In genomic region chr16:72979407-72980219, GRCm38 (mm10) we compare ENCODE assay signal across 9 mouse cellular contexts.
DNase-seq lines count a peak whose midpoint lies in the region; ATAC-seq and TF ChIP-seq lines count a peak whose summit lies in the region.
"Had no signal": no experiment of that assay in that cellular context is flagged by ENCODE, and none has a peak within 500 bp of the region (broad histone marks: within the 10 kb centered on the region; RNA-seq: fewer than 3 reads in every experiment).

No protein-coding gene starts in this region.

- WGBS in embryonic facial prominence, embryonic 10.5 days: 34% methylated on average over 8 of the region's 8 CpGs
- 24% methylated on average over 8 of the region's 8 CpGs for WGBS in heart, postnatal 0 days
- WGBS in liver, postnatal 0 days (ENCODE audit: insufficient replicate concordance): 28% methylated on average over 8 of the region's 8 CpGs
- 28% methylated on average over 8 of the region's 8 CpGs for WGBS in neural tube, embryonic 15.5 days

- H3K9me3 ChIP-seq in ES-Bruce4 (replicated peaks; ENCODE audit: control insufficient read depth, insufficient read depth, low read length, poor library complexity, severe bottlenecking): no peaks in the 10 kb centered on the region
- no peaks in the 10 kb centered on the region for H3K9me3 ChIP-seq in embryonic facial prominence, embryonic 10.5 days
- H3K9me3 ChIP-seq in heart, postnatal 0 days (replicated peaks; ENCODE audit: control insufficient read depth, low read length): no peaks in the 10 kb centered on the region
- no peaks in the 10 kb centered on the region for H3K9me3 ChIP-seq in liver, postnatal 0 days (ENCODE audit: low read length)
- no peaks in the 10 kb centered on the region for H3K9me3 ChIP-seq in neural tube, embryonic 15.5 days (replicated peaks)
- H3K9me3 ChIP-seq: embryonic facial prominence, embryonic 15.5 days had no signal

- TF ChIP-seq POLR2A in ES-Bruce4 (IDR thresholded peaks at IDR 0.05; ENCODE audit: insufficient read depth, low read length): no peak

- TF ChIP-seq CTCF in ES-Bruce4 (IDR thresholded peaks at IDR 0.05; ENCODE audit: low read depth, low read length): peak; percentile 36
- TF ChIP-seq CTCF in heart, postnatal 0 days (IDR thresholded peaks at IDR 0.05; ENCODE audit: low read depth): peak; percentile 83
- peak; percentile 80 for TF ChIP-seq CTCF in liver, postnatal 0 days (IDR thresholded peaks at IDR 0.05; ENCODE audit: low read depth)

- no peak overlapping the region for H3K9ac ChIP-seq in ES-Bruce4 (ENCODE audit: low read depth, poor library complexity, severe bottlenecking)
- no peak overlapping the region for H3K9ac ChIP-seq in heart, postnatal 0 days (replicated peaks; ENCODE audit: low read depth, low read length)
- no peak overlapping the region for H3K9ac ChIP-seq in liver, postnatal 0 days (replicated peaks)
- H3K9ac ChIP-seq in neural tube, embryonic 15.5 days (replicated peaks): no peak overlapping the region
- H3K9ac ChIP-seq: embryonic facial prominence, embryonic 15.5 days had no signal

- H3K27ac ChIP-seq in ES-Bruce4 (ENCODE audit: insufficient read depth, low read length): no peak overlapping the region
- no peak overlapping the region for H3K27ac ChIP-seq in embryonic facial prominence, embryonic 10.5 days (replicated peaks)
- no peak overlapping the region for H3K27ac ChIP-seq in heart, postnatal 0 days (ENCODE audit: low read depth)
- no peak overlapping the region for H3K27ac ChIP-seq in liver, postnatal 0 days (ENCODE audit: low read depth)
- H3K27ac ChIP-seq in neural tube, embryonic 15.5 days (replicated peaks): no peak overlapping the region
- H3K27ac ChIP-seq: embryonic facial prominence, embryonic 15.5 days had no signal

- peak; percentile 71 for DNase-seq in adrenal gland, postnatal 25 days
- DNase-seq in embryonic facial prominence, embryonic 10.5 days (ENCODE audit: low spot score): peak; percentile 81
- DNase-seq in heart, postnatal 0 days (ENCODE audit: low spot score): peak; percentile 61
- DNase-seq in kidney, postnatal 25 days: peak; percentile 59 to 74
- peak; percentile 73 for DNase-seq in liver, postnatal 0 days
- DNase-seq in urinary bladder, postnatal 25 days (ENCODE audit: low spot score): peak; percentile 71

- H3K27me3 ChIP-seq in ES-Bruce4 (ENCODE audit: control insufficient read depth, insufficient read depth, low read length, poor library complexity, severe bottlenecking): no peaks in the 10 kb centered on the region
- H3K27me3 ChIP-seq in embryonic facial prominence, embryonic 10.5 days (replicated peaks; ENCODE audit: low read depth, poor library complexity, severe bottlenecking): no peaks in the 10 kb centered on the region
- H3K27me3 ChIP-seq in heart, postnatal 0 days (ENCODE audit: control insufficient read depth, insufficient read depth, low read length): no peaks in the 10 kb centered on the region
- no peaks in the 10 kb centered on the region for H3K27me3 ChIP-seq in liver, postnatal 0 days (ENCODE audit: insufficient read depth, low read length)
- no peaks in the 10 kb centered on the region for H3K27me3 ChIP-seq in neural tube, embryonic 15.5 days (replicated peaks)
- H3K27me3 ChIP-seq: embryonic facial prominence, embryonic 15.5 days had no signal

- no peak overlapping the region for H3K4me3 ChIP-seq in ES-Bruce4 (ENCODE audit: low read depth, low read length)
- H3K4me3 ChIP-seq in embryonic facial prominence, embryonic 10.5 days: no peak overlapping the region
- H3K4me3 ChIP-seq in heart, postnatal 0 days (ENCODE audit: low read depth, low read length): no peak overlapping the region
- H3K4me3 ChIP-seq in liver, postnatal 0 days (ENCODE audit: low read depth, low read length): no peak overlapping the region
- no peak overlapping the region for H3K4me3 ChIP-seq in neural tube, embryonic 15.5 days (replicated peaks)
- H3K4me3 ChIP-seq: embryonic facial prominence, embryonic 15.5 days had no signal

- no peaks in the 10 kb centered on the region for H3K36me3 ChIP-seq in ES-Bruce4 (ENCODE audit: control insufficient read depth, insufficient read depth, low read length, poor library complexity, severe bottlenecking)
- H3K36me3 ChIP-seq in embryonic facial prominence, embryonic 10.5 days (replicated peaks): peaks cover 24% of the 10 kb centered on the region
- no peaks in the 10 kb centered on the region for H3K36me3 ChIP-seq in heart, postnatal 0 days (replicated peaks; ENCODE audit: control insufficient read depth, insufficient read depth, low read length)
- H3K36me3 ChIP-seq in liver, postnatal 0 days (replicated peaks; ENCODE audit: insufficient read depth, low read length): no peaks in the 10 kb centered on the region; the same call in 1 of the 2 replicates
- no peaks in the 10 kb centered on the region for H3K36me3 ChIP-seq in neural tube, embryonic 15.5 days
- H3K36me3 ChIP-seq: embryonic facial prominence, embryonic 15.5 days had no signal

- no peak; the same call in 1 of the 2 replicates for ATAC-seq in heart, postnatal 0 days (ENCODE audit: insufficient read depth, low read depth)
- ATAC-seq in liver, postnatal 0 days: peak; percentile 38; the same call in 1 of the 2 replicates
- ATAC-seq in neural tube, embryonic 15.5 days (ENCODE audit: low FRiP score): peak; percentile 48; the same call in 1 of the 2 replicates

- no peak for TF ChIP-seq EP300 in ES-Bruce4 (IDR thresholded peaks at IDR 0.05; ENCODE audit: insufficient read depth, low read depth, low read length)
- TF ChIP-seq EP300 in heart, postnatal 0 days (IDR thresholded peaks at IDR 0.05; ENCODE audit: low read depth): no peak
- TF ChIP-seq EP300 in liver, postnatal 0 days (IDR thresholded peaks at IDR 0.05; ENCODE audit: low read depth): no peak

- no peaks in the 10 kb centered on the region for H3K4me1 ChIP-seq in ES-Bruce4 (ENCODE audit: control insufficient read depth, insufficient read depth, low read length)
- H3K4me1 ChIP-seq in embryonic facial prominence, embryonic 10.5 days: peaks cover 12% of the 10 kb centered on the region
- no peaks in the 10 kb centered on the region for H3K4me1 ChIP-seq in heart, postnatal 0 days (ENCODE audit: control insufficient read depth, insufficient read depth)
- no peaks in the 10 kb centered on the region for H3K4me1 ChIP-seq in liver, postnatal 0 days (ENCODE audit: insufficient read depth)
- peaks cover 13% of the 10 kb centered on the region for H3K4me1 ChIP-seq in neural tube, embryonic 15.5 days
- H3K4me1 ChIP-seq: embryonic facial prominence, embryonic 15.5 days had no signal

- H3K4me2 ChIP-seq in heart, postnatal 0 days (ENCODE audit: low read depth, low read length): no peak overlapping the region
- H3K4me2 ChIP-seq in liver, postnatal 0 days (ENCODE audit: low read depth, low read length): no peak overlapping the region
- no peak overlapping the region for H3K4me2 ChIP-seq in neural tube, embryonic 15.5 days
- H3K4me2 ChIP-seq: embryonic facial prominence, embryonic 15.5 days had no signal
